Mouse (Mus musculus) intestine, embryonic 14.5 days (tissue): ENCODE results near the gene Bst1. TPM values are rescaled to one million over a fixed set of nuclear protein-coding genes. Genes with fewer than 3 reads are reported as not detected.
A peak's percentile ranks its signal among the peaks of the same experiment; 100 is the strongest.

Experiments
- ATAC-seq: fragments of 200-750 bp; cut with Nextera tagmentation; replicated peaks from 2 replicates; pipeline ENCODE4 v1.8.0; 2017; ENCODE audit warnings: low read depth, moderate number of reproducible peaks, moderate TSS enrichment, moderate library complexity; ENCODE audit not compliant: low FRiP score, low TSS enrichment
- DNase-seq: peaks from one replicate; pipeline ENCODE4 v3.0.0-alpha.2; 2018; ENCODE audit warnings: low spot score
- H3K27ac ChIP-seq: fragments of 300-500 bp; sonication (generic); 2 replicates; pipeline ENCODE4 v1.5.1; 2014; ENCODE audit warnings: low read depth, mild to moderate bottlenecking, control low read depth
- H3K27me3 ChIP-seq: fragments of 300-500 bp; sonication (generic); replicated peaks from 2 replicates; pipeline ENCODE4 v1.6.1; 2014; ENCODE audit warnings: low read length, control low read depth; ENCODE audit not compliant: control insufficient read depth, insufficient read depth
- H3K36me3 ChIP-seq: fragments of 300-500 bp; sonication (generic); 2 replicates; pipeline ENCODE4 v1.6.1; 2014; ENCODE audit warnings: low read length, control low read depth; ENCODE audit not compliant: control insufficient read depth, insufficient read depth
- H3K4me1 ChIP-seq: fragments of 300-500 bp; sonication (generic); replicated peaks from 2 replicates; pipeline ENCODE4 v1.6.1; 2014; ENCODE audit warnings: low read length, control low read depth, mixed read lengths; ENCODE audit not compliant: control insufficient read depth, insufficient read depth
- H3K4me2 ChIP-seq: fragments of 300-500 bp; sonication (generic); 2 replicates; pipeline ENCODE4 v1.6.1; 2014; ENCODE audit warnings: low read length
- H3K4me3 ChIP-seq: fragments of 300-500 bp; sonication (generic); 2 replicates; pipeline ENCODE4 v1.5.1; 2014; ENCODE audit warnings: low read depth, low read length, control low read depth, mixed read lengths
- H3K9ac ChIP-seq: fragments of 300-500 bp; sonication (generic); 2 replicates; pipeline ENCODE4 v1.6.1; 2014; ENCODE audit warnings: mild to moderate bottlenecking, low read length
- H3K9me3 ChIP-seq: fragments of 300-500 bp; sonication (generic); 2 replicates; pipeline ENCODE4 v1.6.1; 2016; ENCODE audit warnings: low read length, control low read depth; ENCODE audit not compliant: control insufficient read depth
- WGBS: fragments of 180-500 bp; shearing (Covaris S2); extraction: QIAGEN DNeasy Blood & Tissue Kit; methylation state at CpG from one replicate; pipeline ENCODE4 v1.1.7; 2014; 5-methylcytosine and 5-hydroxymethylcytosine counted together
- polyA plus RNA-seq: library from polyadenylated mRNA; unstranded; fragments of >200 nt; fragmentation: Nextera tagmentation; extraction: Ambion mirVana; gene quantifications from 2 replicates; pipeline ENCODE4 v1.2.1, GENCODE M21; 2014

The Bst1 gene
- polyA plus RNA-seq, 1 experiment from 2014 or later = 0.38 TPM

GRCm38 (mm10) chr5:43806340-43806739, 12.3 kb upstream of the Bst1 start:
- WGBS = 92% methylated on average over 7 of the region's 7 CpGs
- no peak for ATAC-seq
- Histone ChIP-seq H3K4me2 (no peak overlapping the region), H3K27me3 (no peaks in the 10 kb centered on the region), H3K27ac (no peak overlapping the region), H3K36me3 (no peaks in the 10 kb centered on the region), H3K9me3 (no peaks in the 10 kb centered on the region), H3K4me3 (no peak overlapping the region), H3K9ac (no peak overlapping the region), H3K4me1 (peaks cover 4% of the 10 kb centered on the region; the same call in 1 of the 2 replicates)
- DNase-seq = no peak

DNA sequence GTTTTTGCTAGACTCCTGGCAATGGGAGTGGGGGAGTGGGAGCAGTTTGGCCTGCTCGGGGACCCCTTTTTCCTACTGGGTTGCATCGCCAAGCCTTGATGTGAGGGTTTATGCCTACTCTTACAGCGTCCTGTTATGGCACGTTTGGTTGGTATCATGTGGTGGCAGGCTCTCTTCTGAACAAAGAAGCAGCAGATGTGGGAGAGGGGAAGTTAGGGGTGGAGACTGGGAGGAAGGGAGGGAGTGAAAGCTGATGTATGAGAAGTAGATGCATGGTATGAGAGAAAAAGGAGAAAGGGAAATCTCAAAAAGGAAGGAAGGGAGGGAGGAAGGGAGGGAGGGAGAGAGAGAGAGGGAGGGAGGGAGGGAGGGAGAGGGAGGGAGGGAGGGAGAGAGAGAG, 11.8 kb upstream of the Bst1 start:
- WGBS = 74% methylated on average over 4 of the region's 4 CpGs
- Histone ChIP-seq H3K27me3 (no peaks in the 10 kb centered on the region), H3K4me3 (no peak overlapping the region), H3K9me3 (no peaks in the 10 kb centered on the region), H3K27ac (no peak overlapping the region), H3K4me1 (peaks cover 4% of the 10 kb centered on the region; the same call in 1 of the 2 replicates), H3K9ac (no peak overlapping the region), H3K4me2 (no peak overlapping the region), H3K36me3 (no peaks in the 10 kb centered on the region)
- no peak for DNase-seq
- ATAC-seq = no peak

GRCm38 (mm10) chr5:43807744-43808696, 10.7 kb upstream of the Bst1 start:
- Histone ChIP-seq H3K9ac (peak overlapping the region; percentile 68), H3K4me1 (peaks cover 4% of the 10 kb centered on the region; the same call in 1 of the 2 replicates), H3K27me3 (no peaks in the 10 kb centered on the region), H3K9me3 (no peaks in the 10 kb centered on the region), H3K36me3 (no peaks in the 10 kb centered on the region), H3K4me2 (peak overlapping the region; percentile 53), H3K4me3 (peak overlapping the region; percentile 40), H3K27ac (peak overlapping the region; percentile 66)
- DNase-seq = peak; percentile 92
- 3% methylated on average over 48 of the region's 48 CpGs for WGBS
- peak; percentile 83 for ATAC-seq

DNA sequence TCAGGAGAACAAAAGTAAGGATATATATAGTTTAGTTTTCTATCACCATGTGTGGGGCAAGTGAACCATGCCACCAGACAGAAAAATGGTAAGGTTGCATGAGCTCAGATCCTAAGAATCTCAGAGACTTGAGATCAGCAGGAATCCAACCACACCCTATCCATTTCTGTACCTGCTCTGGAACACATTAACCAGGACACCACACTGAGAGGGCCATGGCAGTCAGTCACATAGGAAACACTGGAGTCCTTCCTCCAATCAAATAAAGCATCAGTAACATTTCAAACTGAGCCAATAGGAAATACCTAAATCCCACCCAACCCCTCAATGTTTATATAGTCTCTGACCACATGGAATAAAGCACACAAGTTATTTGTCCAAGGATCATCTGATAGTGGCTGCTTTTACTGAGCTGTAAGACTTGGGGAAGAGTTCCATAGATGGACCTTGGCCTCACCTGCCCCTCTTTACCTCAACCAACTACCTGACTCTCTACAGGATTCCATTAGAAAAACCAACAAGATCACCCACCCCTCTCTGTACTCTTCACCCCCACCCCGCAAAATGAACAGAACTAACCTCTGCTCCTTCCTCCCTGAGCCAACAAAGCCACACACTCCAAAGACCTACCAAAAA, 8.1 kb upstream of the Bst1 start:
- no peaks in the 10 kb centered on the region for H3K9me3 ChIP-seq
- ATAC-seq (peak; percentile 88), DNase-seq (no peak)
- H3K4me2 ChIP-seq = peak overlapping the region; percentile 13; the same call in 1 of the 2 replicates
- no peak overlapping the region for H3K4me3 ChIP-seq
- peak overlapping the region; percentile 54 for H3K27ac ChIP-seq
- no peaks in the 10 kb centered on the region for H3K36me3 ChIP-seq
- 76% methylated on average over 1 of the region's 1 CpGs for WGBS
- H3K27me3 ChIP-seq = no peaks in the 10 kb centered on the region
- H3K9ac ChIP-seq = no peak overlapping the region
- H3K4me1 ChIP-seq = peaks cover 4% of the 10 kb centered on the region; the same call in 1 of the 2 replicates

DNA sequence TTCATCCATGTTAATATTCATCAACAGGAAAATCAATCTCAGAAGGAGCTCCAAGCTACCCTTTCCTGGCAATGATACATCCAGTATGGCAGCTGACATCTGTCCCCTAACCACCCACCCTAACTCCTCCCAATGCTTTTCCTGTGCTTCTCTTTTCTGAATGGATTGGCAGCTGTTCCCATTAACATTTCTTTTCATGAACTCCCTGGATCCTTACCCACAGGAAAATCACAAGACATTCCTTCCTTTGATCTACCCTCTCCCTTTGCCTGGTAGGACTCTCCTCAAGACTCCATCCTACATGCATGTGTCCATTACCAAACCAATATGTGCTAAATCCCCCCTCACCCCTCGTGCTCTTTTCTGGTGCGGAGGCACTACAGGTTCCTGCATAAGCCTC, 4.1 kb upstream of the Bst1 start:
- Histone ChIP-seq H3K4me3 (no peak overlapping the region), H3K4me1 (no peaks in the 10 kb centered on the region), H3K9ac (no peak overlapping the region), H3K27ac (no peak overlapping the region), H3K4me2 (no peak overlapping the region), H3K36me3 (no peaks in the 10 kb centered on the region), H3K27me3 (no peaks in the 10 kb centered on the region), H3K9me3 (no peaks in the 10 kb centered on the region)
- 79% methylated on average over 2 of the region's 2 CpGs for WGBS
- no peak for ATAC-seq
- no peak for DNase-seq

DNA sequence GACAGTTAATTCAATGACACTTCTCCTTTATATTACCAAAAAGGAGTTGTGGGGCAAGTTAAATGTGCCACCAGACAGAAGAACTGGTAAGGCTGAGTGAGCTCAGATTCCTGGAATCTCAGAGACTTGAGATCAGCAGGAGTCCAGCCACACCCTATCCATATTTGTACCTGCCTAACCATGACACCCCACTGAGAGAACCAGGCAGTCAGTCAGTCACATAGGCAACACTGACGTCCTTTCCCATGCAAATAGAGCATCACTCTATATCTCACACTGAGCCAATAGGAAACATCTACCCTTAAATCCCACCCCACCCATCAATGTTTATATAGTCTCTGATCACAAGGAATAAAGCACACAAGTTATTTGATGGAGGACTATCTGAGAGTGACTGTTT, 2.9 kb upstream of the Bst1 start:
- H3K4me3 ChIP-seq = no peak overlapping the region
- no peaks in the 10 kb centered on the region for H3K27me3 ChIP-seq
- H3K27ac ChIP-seq = no peak overlapping the region
- no peaks in the 10 kb centered on the region for H3K36me3 ChIP-seq
- H3K4me1 ChIP-seq = no peaks in the 10 kb centered on the region
- H3K9me3 ChIP-seq = no peaks in the 10 kb centered on the region
- H3K4me2 ChIP-seq = no peak overlapping the region
- 39% methylated on average over 1 of the region's 1 CpGs for WGBS
- no peak overlapping the region for H3K9ac ChIP-seq
- DNase-seq (no peak), ATAC-seq (no peak)

DNA sequence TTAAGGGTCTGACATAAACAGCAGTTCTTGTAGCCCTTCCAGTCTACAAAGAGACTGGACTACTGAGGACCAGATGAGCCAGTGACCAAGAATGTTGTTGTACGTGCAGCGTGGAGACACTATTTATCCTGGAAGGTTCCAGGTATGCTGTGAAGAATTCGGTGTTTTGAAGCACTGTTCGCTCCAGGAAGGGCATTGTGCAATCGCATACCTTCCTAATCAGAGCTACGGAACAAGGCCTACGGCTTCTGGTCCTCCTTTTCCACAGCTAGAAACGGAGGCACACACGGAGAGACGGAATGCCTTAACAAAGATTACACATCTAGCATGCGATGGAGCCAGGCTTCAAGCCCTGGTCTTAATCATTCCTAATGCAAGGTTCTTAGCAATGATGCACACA, 2.1 kb downstream of the Bst1 start:
- 75% methylated on average over 11 of the region's 11 CpGs for WGBS
- ATAC-seq = no peak
- Histone ChIP-seq H3K9ac (no peak overlapping the region), H3K36me3 (no peaks in the 10 kb centered on the region), H3K27ac (no peak overlapping the region), H3K4me2 (no peak overlapping the region), H3K9me3 (no peaks in the 10 kb centered on the region), H3K27me3 (no peaks in the 10 kb centered on the region), H3K4me3 (no peak overlapping the region), H3K4me1 (no peaks in the 10 kb centered on the region)
- DNase-seq = no peak

DNA sequence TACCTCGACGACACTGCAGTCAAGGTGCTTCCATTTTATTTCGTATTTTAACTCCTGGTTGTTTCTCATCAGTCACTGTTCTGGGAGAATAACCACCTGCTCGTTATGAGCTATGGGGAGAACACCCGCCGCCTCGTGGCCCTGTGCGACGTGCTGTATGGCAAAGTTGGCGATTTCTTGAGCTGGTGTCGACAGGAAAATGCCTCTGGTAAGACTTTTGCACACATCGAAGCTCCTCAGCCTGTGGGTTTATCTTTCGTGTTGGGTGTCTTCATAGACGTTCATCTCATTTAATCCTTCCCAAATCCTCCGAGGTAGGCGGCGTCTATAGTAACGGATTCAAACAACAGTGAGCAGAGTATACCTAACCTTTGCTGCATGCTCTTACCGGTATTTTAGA, 2.9 kb downstream of the Bst1 start, which contains the start of gene Fbxl5:
Gene Fbxl5 (minus strand): TSS at position 101 of the 400 bp plus-strand sequence.
- Histone ChIP-seq H3K27me3 (no peaks in the 10 kb centered on the region), H3K4me3 (no peak within 1 kb of the TSS), H3K9me3 (no peaks in the 10 kb centered on the region), H3K36me3 (no peaks in the 10 kb centered on the region), H3K4me2 (no peak within 1 kb of the TSS), H3K27ac (no peak within 1 kb of the TSS), H3K4me1 (no peaks in the 10 kb centered on the region), H3K9ac (no peak within 1 kb of the TSS)
- DNase-seq (no peak), ATAC-seq (no peak)
- WGBS = 84% methylated on average over 19 of the region's 19 CpGs
